Mouse (Mus musculus): Measurements from ENCODE around the gene Arhgap35.
"Not testable (repeated sequence)": the region's sequence is repeated elsewhere in the genome, so short reads cannot be mapped to it uniquely, and the experiment has no call there.

GRCm38 (mm10) chr7:16606808-16607207, 8.0 kb downstream of the Arhgap35 start:
- not testable (repeated sequence) for TF ChIP-seq POLR2A, CTCF (IDR thresholded peaks at IDR 0.05; ENCODE audit: extremely low read depth, insufficient read depth, low read length)
